Mouse (Mus musculus): ENCODE results near the gene Zfp771.
A peak's percentile ranks its signal among the peaks of the same experiment; 100 is the strongest.
"Not testable (repeated sequence)": the region's sequence is repeated elsewhere in the genome, so short reads cannot be mapped to it uniquely, and the experiment has no call there.

Gene Zfp771

GRCm38 (mm10) chr7:127217901-127218642 lies 26.0 kb upstream of the Zfp771 start:
- DNase-seq (ENCODE audit: low spot score in 2 of 2), result no peak

- DNase-seq (ENCODE audit: low spot score in 2 of 2), result no peak
Observed at GRCm38 (mm10) chr7:127218670-127219069, 25.4 kb upstream of the Zfp771 start.

- no peak for DNase-seq (ENCODE audit: low spot score in 2 of 2)
Observed at GRCm38 (mm10) chr7:127220440-127220839, 23.6 kb upstream of the Zfp771 start.

- no peak for DNase-seq (ENCODE audit: low spot score in 2 of 2)
Observed at GRCm38 (mm10) chr7:127223106-127223505, 21.0 kb upstream of the Zfp771 start.

- DNase-seq (ENCODE audit: low spot score in 2 of 2), result no peak
Observed at GRCm38 (mm10) chr7:127223515-127224478, 20.3 kb upstream of the Zfp771 start.

- no peak for DNase-seq (ENCODE audit: low spot score in 2 of 2)
Observed at GRCm38 (mm10) chr7:127224616-127225015, 19.5 kb upstream of the Zfp771 start.

GRCm38 (mm10) chr7:127225147-127225995 lies 18.7 kb upstream of the Zfp771 start:
- no peak for DNase-seq (ENCODE audit: low spot score in 2 of 2)

- DNase-seq (ENCODE audit: low spot score in 2 of 2), result peak; percentile 72 to 76
Observed at GRCm38 (mm10) chr7:127228615-127229303, 15.3 kb upstream of the Zfp771 start.

GRCm38 (mm10) chr7:127231376-127231775 lies 12.7 kb upstream of the Zfp771 start:
- DNase-seq (ENCODE audit: low spot score in 2 of 2), result no peak

GRCm38 (mm10) chr7:127231826-127232621 lies 12.1 kb upstream of the Zfp771 start:
- DNase-seq (ENCODE audit: low spot score in 2 of 2), result no peak

GRCm38 (mm10) chr7:127232622-127233367 lies 11.3 kb upstream of the Zfp771 start, which contains the start of the genes Zfp553 and Sept1:
Zfp553 (plus strand) TSS chr7:127233061.
Sept1 (minus strand) TSS chr7:127233130.
- DNase-seq (ENCODE audit: low spot score in 2 of 2), result peak; percentile 79 to 80

- no peak for DNase-seq (ENCODE audit: low spot score in 2 of 2)
Observed at GRCm38 (mm10) chr7:127233368-127233749, 10.7 kb upstream of the Zfp771 start.

GRCm38 (mm10) chr7:127233765-127234164 lies 10.3 kb upstream of the Zfp771 start:
- DNase-seq (ENCODE audit: low spot score in 2 of 2), result no peak

- DNase-seq (ENCODE audit: low spot score in 2 of 2), result no peak
Observed at GRCm38 (mm10) chr7:127234777-127235176, 9.3 kb upstream of the Zfp771 start.

GRCm38 (mm10) chr7:127243361-127243867 lies 660 bp upstream of the Zfp771 start:
- DNase-seq (ENCODE audit: low spot score in 2 of 2), result no peak

- no peak for DNase-seq (ENCODE audit: low spot score in 2 of 2)
Observed at GRCm38 (mm10) chr7:127244658-127245510, 810 bp downstream of the Zfp771 start.

- not testable (repeated sequence) for DNase-seq (ENCODE audit: low spot score in 2 of 2)
Observed at GRCm38 (mm10) chr7:127250511-127250910, 6.4 kb downstream of the Zfp771 start.

- no peak for DNase-seq (ENCODE audit: low spot score in 2 of 2)
Observed at GRCm38 (mm10) chr7:127252414-127252813, 8.3 kb downstream of the Zfp771 start.
